Mouse (Mus musculus): Measurements from ENCODE around the gene Rnf34. TPM values are rescaled to one million over a fixed set of nuclear protein-coding genes. Genes with fewer than 3 reads are reported as not detected.

Gene Rnf34
- total and polyA plus RNA-seq, 3 experiments: 18.4 to 29.1 (median 24.6) TPM

- no peak for TF ChIP-seq USF2 (conservative IDR thresholded peaks at IDR 0.05; ENCODE audit: low read depth, low read length)
- no peak for TF ChIP-seq RAD21 (IDR thresholded peaks at IDR 0.05; ENCODE audit: low read depth, low read length)
- TF ChIP-seq MAX (IDR thresholded peaks at IDR 0.05; ENCODE audit: low read length): peak; percentile 83
- TF ChIP-seq MAFK (IDR thresholded peaks at IDR 0.05; ENCODE audit: insufficient replicate concordance, low read length): 0 out of 2 replicates have a peak, but pooled peaks have one; percentile 24
- TF ChIP-seq IRF4 (IDR thresholded peaks at IDR 0.05; ENCODE audit: low read depth, low read length): peak; percentile 89
- peak; percentile 72 for TF ChIP-seq MXI1 (IDR thresholded peaks at IDR 0.05; ENCODE audit: low read depth, low read length)
- TF ChIP-seq PAX5 (IDR thresholded peaks at IDR 0.05; ENCODE audit: low read length): no peak
- peak; percentile 88 for TF ChIP-seq SIN3A (IDR thresholded peaks at IDR 0.05; ENCODE audit: low read length)
- TF ChIP-seq RCOR1 (conservative IDR thresholded peaks at IDR 0.05; ENCODE audit: low read depth, low read length): peak; percentile 78; the same call in 1 of the 2 replicates
- peak; percentile 76; the same call in 1 of the 2 replicates for TF ChIP-seq POLR2AphosphoS2 (IDR thresholded peaks at IDR 0.05; ENCODE audit: low read depth, low read length)
- TF ChIP-seq USF1 (IDR thresholded peaks at IDR 0.05; ENCODE audit: low read depth, low read length): no peak
- TF ChIP-seq MAZ (IDR thresholded peaks at IDR 0.05; ENCODE audit: low read depth, low read length): peak; percentile 99
- TF ChIP-seq E2F4 (IDR thresholded peaks at IDR 0.05; ENCODE audit: insufficient replicate concordance, low read depth, low read length): peak; percentile 91
- peak; percentile 60 for TF ChIP-seq BHLHE40 (IDR thresholded peaks at IDR 0.05; ENCODE audit: low read depth, low read length)
- peak; percentile 82 for TF ChIP-seq NELFE (IDR thresholded peaks at IDR 0.05; ENCODE audit: low read depth, low read length)
- peak; percentile 50; the same call in 1 of the 2 replicates for TF ChIP-seq JUN (IDR thresholded peaks at IDR 0.05; ENCODE audit: insufficient read depth, low read depth, low read length)
Measured at GRCm38 (mm10) chr5:122820777-122821523, 28.9 kb upstream of the Rnf34 start, which contains the start of gene Anapc5 (continued).

- in situ Hi-C loops (cut with MboI; ENCODE audit: low pct_ligation_motif_present, low pct_unique_long_range_greater_than_20kb, low sequenced_read_pairs): no loop called here
- H3K4me3 ChIP-seq (replicated peaks in 1 of 3; ENCODE audit: low read depth in 2 of 3, low read length in 2 of 3, poor library complexity in 1 of 3): peak overlapping the region; percentile 46 to 87 (median 49)
- DNase-seq (ENCODE audit: extremely low read depth): no peak
- dilution Hi-C loops (cut with MboI; ENCODE audit: extremely low pct_ligation_motif_present, extremely low pct_unique_long_range_greater_than_20kb, low sequenced_read_pairs): no loop called here
- H3K4me2 ChIP-seq (ENCODE audit: insufficient read depth, low read depth, poor library complexity, severe bottlenecking): peak overlapping the region; percentile 64
- no peaks in the 10 kb centered on the region for H3K27me3 ChIP-seq (replicated peaks)
- peaks cover 25 to 31% of the 10 kb centered on the region in 2 experiments for H3K36me3 ChIP-seq (replicated peaks in 1 of 2; ENCODE audit: control insufficient read depth in 1 of 2, insufficient read depth in 1 of 2, low read length in 1 of 2)
- no peaks in the 10 kb centered on the region for H3K9me3 ChIP-seq (replicated peaks; ENCODE audit: low read length)
- H3K9ac ChIP-seq (ENCODE audit: insufficient read depth, low read depth): 0 out of 2 replicates have a peak overlapping the region, but pooled peaks have one; percentile 36
- 0 out of 2 replicates have a peak, but pooled peaks have one; percentile 13 for TF ChIP-seq MYC (IDR thresholded peaks at IDR 0.05; ENCODE audit: low read depth, low read length)
- TF ChIP-seq ZNF384 (IDR thresholded peaks at IDR 0.05; ENCODE audit: low read depth, low read length): peak; percentile 98
- peak; percentile 1; the same call in 1 of the 2 replicates for TF ChIP-seq JUND (conservative IDR thresholded peaks at IDR 0.05; ENCODE audit: low read depth, low read length)
- TF ChIP-seq EP300 (IDR thresholded peaks at IDR 0.05; ENCODE audit: low read length): no peak
- peak; percentile 53; the same call in 1 of the 2 replicates for TF ChIP-seq UBTF (IDR thresholded peaks at IDR 0.05; ENCODE audit: low read depth, low read length)
- H3K4me1 ChIP-seq (ENCODE audit: control insufficient read depth in 1 of 2, insufficient read depth in 2 of 2): peaks cover 7 to 44% of the 10 kb centered on the region in 2 experiments
- no peak overlapping the region for H3K27ac ChIP-seq (ENCODE audit: insufficient read depth, low read depth)
- H3K79me2 ChIP-seq (replicated peaks; ENCODE audit: control insufficient read depth, extremely low read depth, insufficient read depth, poor library complexity, severe bottlenecking): peaks cover 17% of the 10 kb centered on the region
Measured at GRCm38 (mm10) chr5:122821524-122821885, 28.3 kb upstream of the Rnf34 start.
